Mouse (Mus musculus) natural killer cell, adult 2 months (primary cell): ENCODE measurements around the gene Gpr146.

Source experiments
- DNase-seq, 2 experiments: peaks; one replicate each; pipeline ENCODE4 v3.0.0; 2022; ENCODE audit warnings: low spot score in 2 of 2

The Gpr146 gene

GRCm38 (mm10) chr5:139398786-139399185 lies 21.3 kb downstream of the Gpr146 start:
- no peak for DNase-seq

GRCm38 (mm10) chr5:139399991-139400390 lies 22.5 kb downstream of the Gpr146 start:
- DNase-seq = no peak

GRCm38 (mm10) chr5:139402106-139402505 lies 24.6 kb downstream of the Gpr146 start:
- DNase-seq = no peak

- no peak for DNase-seq
Observed at GRCm38 (mm10) chr5:139403692-139404260, 26.3 kb downstream of the Gpr146 start.

GRCm38 (mm10) chr5:139404801-139405401 lies 27.4 kb downstream of the Gpr146 start, which contains the start of gene C130050O18Rik:
TSS of gene C130050O18Rik (plus strand) at chr5:139405280.
- DNase-seq = peak; percentile 16 to 30

DNA sequence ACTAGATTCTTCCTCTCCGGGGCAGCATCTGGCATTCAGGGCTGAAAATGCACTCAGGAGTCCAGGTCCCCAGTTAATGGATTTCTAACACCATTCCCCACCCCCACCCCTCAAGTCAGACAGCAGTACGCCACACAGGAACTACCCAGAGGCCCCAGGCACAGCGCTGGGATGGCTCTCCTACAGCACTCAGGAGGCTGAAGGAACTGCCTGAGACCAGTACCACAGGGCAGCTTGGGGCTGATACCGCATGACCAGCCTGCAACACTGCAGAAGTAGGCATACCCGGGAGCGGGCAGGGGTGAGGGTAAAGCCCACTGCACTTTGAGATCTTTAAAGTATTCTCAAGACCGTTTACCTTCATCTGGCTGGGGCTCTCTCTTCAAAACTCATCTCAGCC lies 28.0 kb downstream of the Gpr146 start:
- no peak for DNase-seq

DNA sequence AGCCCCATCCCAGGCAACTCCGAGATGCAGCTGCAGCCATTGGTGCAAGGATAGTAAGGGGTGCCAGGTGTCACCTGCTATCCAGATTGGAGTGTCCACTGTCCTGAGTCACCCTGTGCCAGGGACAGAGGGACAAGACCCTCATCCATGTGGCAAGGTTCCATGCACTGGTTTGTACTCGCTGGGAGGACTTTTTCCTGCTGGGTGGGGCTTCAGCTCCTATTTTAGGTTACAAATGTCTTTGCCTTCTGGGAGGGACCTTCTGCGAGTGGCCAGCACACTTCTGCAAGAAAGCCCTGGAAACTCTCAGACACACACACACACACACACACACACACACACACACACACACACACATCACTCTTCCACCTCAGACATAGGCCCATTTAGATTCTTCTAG lies 28.5 kb downstream of the Gpr146 start:
- no peak for DNase-seq

DNA sequence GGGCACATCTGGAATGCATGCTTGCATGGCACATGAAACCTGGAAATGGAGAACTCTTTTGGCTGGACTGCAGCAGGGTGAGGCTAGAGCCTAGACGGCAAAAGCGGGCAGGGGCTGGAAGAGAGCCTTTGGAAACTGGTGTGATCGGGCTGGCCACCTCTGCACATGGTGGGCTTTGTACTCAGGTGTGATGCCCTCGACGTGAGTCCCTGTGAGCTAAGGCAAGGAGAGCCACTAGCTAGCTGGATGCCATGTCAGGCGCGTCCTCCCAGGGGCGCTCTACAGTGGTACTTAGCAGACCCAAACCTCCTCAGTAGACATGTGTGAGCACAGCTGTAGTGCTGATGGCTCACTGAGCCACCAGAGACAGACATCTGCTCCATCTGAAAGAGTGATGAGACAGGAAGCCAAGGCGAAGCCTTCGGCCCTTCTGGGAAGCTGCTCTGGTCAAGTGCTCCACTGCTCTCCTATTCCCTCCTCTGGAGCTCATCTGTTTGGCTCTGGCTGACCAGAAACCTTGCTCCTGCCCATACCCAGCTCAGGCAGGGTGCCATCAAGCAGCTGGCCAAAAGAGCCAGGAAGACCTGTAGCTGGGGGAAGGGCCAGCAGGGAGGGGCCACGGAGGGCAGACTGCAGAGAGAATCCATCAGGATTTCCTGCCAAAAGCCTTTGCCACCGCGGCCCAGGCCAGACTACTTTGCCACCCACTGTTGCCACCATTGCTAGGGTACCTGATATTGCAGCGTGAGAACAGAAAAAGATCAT lies 29.8 kb downstream of the Gpr146 start:
- no peak for DNase-seq

- peak; percentile 19 to 35 for DNase-seq
Observed at GRCm38 (mm10) chr5:139408511-139408910, 31.0 kb downstream of the Gpr146 start.

DNA sequence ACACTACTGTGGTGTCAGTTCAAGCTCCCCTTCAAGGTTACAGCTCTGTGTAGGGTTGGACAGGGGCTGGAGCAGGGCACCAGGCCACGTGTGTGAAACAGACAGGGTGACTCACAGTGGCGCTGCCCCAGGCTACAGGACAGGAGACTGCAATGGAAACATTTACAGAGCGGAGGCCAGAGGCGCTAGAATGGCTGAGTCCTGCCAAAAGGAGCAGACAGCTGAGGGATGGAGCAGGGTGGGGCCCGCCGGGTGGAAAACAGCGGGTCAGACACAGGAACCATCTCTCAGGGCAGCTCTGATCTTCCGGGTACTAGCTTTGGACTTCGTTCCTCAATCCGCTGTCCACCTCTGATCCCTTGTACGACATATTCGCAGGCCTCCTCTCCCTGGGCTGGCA lies 31.9 kb downstream of the Gpr146 start:
- DNase-seq = no peak

DNA sequence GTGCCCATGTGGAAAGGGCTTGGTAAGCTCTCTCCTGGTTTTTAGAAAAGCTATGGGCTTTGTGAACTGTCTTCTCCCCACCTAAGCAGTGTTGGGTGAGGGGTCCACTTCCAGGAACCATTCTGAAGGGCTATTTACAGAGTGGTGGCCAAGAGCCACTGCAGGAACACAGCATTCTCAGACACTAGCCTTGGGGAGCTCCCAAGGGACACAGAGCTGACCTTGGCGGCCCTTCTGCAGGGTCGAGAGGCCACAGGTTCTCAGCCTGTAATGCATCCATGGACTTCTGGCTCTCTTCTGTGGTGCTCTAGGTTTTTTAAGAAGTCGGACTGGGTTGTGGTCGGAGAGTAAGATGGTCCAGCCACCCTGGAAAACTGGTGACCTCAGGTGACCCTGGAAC lies 32.6 kb downstream of the Gpr146 start:
- DNase-seq = no peak

DNA sequence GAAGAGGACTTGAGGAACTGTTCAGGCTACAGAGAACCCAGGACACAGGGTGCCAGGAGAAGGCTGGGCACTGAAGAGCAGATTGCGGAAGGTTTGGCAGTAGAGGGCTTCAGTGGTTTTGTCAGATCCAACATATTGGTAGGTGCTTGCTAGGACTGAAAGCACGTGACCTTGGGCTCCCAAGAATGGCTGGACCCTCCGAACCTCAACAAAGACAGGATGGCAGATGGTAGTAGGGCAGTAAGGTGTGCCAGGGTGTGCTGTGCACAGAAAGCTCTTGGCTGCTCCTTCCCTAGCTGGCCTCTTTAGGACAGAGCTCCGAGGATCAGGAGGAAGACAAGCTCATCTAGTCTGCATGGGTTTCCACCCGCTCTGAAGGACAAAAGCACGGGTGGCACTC lies 33.6 kb downstream of the Gpr146 start:
- no peak for DNase-seq

- no peak for DNase-seq
Observed at GRCm38 (mm10) chr5:139411665-139412314, 34.3 kb downstream of the Gpr146 start.

DNA sequence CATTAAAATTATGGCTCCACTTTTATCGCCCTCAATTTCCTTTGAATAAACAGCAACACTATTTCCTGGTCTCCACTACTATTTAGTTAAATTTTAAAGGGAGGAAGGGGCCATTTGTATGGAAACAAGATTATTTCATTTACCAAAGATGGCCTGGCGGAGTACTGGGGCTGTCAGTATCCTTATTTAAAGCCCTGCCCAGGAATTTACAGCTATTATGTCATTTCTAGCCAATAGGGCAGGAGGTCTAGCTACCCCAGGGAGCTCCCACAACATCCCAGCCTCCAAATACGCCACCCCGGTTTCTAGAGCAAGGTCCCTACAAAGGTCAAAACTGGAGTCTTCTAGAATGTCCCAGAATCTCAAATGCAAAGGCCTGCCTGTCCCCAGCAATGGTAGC lies 36.0 kb downstream of the Gpr146 start:
- no peak for DNase-seq

GRCm38 (mm10) chr5:139415001-139415400 lies 37.5 kb downstream of the Gpr146 start:
- DNase-seq = no peak

DNA sequence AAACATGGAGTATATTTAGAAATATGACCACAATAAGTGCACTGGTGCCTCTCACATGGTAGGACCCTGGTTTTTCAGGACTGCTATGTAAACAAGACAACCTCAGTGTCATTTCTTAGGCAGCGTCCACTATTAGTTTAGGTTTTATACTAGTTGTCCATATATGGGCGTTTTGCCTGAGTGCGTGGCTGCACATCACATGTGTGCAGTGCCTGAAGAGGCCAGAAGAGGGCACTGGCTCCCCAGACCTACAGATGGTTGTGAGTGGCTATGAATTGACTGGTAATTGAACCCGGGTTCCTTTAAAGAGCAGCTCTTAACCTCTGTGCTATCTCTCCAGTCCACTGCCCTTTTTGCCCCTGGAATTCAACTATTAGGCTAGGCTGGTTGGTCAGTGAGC lies 39.4 kb downstream of the Gpr146 start:
- peak in 1 of 2 experiments; percentile 15 for DNase-seq

DNA sequence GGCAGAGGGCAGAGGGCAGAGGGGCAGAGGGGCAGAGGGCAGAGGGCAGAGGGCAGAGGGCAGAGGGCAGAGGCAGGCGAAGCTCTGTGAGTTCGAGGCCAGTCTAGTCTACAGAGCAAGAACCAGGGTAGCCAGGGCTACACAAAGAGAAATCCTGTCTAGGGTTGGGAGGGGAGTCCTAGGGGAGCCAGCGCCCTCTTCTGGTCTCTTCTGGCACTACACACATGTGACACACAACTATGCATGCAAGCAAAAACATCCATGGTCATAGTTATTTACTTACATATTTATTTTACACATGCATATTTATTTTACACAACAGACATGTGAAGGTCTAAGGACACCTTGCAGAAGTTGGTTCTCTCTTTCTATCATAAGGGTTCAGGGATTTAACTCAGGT lies 40.0 kb downstream of the Gpr146 start:
- DNase-seq = no peak

- no peak for DNase-seq
Observed at GRCm38 (mm10) chr5:139418110-139418509, 40.6 kb downstream of the Gpr146 start.

- no peak for DNase-seq
Observed at GRCm38 (mm10) chr5:139418633-139419032, 41.1 kb downstream of the Gpr146 start.

DNA sequence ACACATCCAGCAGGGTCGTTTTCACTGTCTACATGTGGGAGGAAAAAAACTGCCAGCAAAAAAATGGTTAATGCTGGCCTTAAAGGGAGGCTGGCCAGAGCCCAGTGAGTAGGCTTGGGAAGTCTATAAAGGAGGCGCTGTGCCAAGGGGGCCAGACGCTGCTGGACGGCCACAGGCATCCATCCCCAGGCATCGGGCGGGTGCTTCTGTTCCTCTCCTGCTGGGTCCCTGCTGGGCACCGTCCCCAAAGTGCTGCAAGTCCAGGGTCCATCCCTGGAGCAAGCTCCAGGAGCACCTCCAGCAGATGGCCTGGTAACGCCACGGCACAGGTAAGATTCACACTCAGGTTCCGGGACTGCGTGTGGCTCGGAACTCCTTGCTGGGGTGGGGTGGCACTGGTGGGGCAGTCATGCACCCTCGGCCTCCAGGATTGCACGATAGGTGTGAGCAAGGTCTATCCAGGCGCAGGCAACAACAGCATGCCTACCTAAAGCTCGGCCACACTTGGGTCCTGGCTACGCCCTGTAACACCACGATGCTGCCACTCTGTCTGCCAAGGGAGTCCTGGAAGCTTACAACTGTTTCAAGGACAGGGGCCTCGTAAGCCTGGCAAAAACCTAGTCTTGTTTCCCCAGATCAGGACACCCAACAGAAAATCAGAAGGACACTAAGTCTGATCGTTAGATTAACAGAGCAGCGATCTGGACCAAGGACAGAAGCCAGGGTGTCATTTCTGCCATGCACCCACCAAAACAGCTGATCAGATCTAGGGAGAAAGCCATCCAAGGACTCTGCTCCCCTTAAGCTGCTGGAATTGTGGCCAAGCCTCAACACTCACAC lies 45.7 kb downstream of the Gpr146 start, which contains the start of gene Gper1:
Gene Gper1, plus strand, starts transcription at position 126 of the 840 bp plus-strand sequence.
- DNase-seq = no peak

DNA sequence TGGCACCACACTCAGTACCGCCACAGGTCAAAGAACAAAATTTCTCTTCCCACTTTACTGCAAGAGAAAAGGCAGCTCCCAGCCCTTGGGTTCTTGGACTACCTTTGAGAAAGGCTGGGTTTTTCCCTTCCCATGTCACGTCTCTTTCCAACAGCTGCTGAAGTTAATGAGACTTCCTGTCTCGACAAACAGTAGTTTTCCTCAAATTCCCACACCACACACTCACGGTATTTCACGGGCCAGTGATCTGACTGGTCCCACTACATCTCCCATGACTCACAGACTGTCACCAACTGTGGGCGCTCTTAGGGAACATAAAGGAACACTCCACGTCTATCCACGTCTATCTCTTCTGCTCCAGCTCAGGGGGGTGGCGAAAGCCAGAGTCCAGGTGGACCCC lies 47.7 kb downstream of the Gpr146 start:
- DNase-seq = no peak

DNA sequence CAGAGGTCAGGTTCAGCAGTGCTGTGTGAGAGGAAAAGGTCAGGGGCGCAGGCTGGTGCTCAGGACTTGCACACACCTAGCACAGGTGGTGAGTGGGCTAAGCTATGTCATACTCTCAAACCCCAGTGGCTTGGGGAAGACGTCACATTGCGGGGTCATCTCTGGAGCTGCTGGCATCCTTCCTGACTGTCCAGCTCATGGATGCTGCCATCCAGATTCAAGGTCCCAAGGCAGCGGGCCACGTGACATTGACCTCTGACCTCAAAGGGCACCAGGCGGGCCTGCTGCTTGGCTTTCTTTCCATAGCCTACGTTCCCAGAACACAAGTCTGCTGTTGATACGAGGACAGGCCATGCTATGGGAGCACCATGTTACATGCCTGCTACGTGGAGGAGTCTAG lies 49.5 kb downstream of the Gpr146 start:
- no peak for DNase-seq
